Mouse (Mus musculus) C2C12 (cell line): ENCODE measurements around the gene Ddx39. TPM values are rescaled to one million over a fixed set of nuclear protein-coding genes. Genes with fewer than 3 reads are reported as not detected.

Experiments
- H3K27me3 ChIP-seq: one replicate; pipeline ENCODE4 v1.6.1; 2011; ENCODE audit not compliant: control insufficient read depth, insufficient read depth, insufficient read length
- H3K36me3 ChIP-seq: one replicate; pipeline ENCODE4 v1.6.1; 2011; ENCODE audit not compliant: control insufficient read depth, insufficient read depth
- H3K4me3 ChIP-seq: one replicate; pipeline ENCODE4 v1.5.1; 2011; ENCODE audit warnings: mild to moderate bottlenecking, control low read depth; ENCODE audit not compliant: poor library complexity, insufficient read depth, severe bottlenecking
- H3K79me2 ChIP-seq: one replicate; pipeline ENCODE4 v1.6.1; 2011; ENCODE audit not compliant: control insufficient read depth, insufficient read depth
- H3K79me3 ChIP-seq: one replicate; pipeline ENCODE4 v1.6.1; 2011; ENCODE audit warnings: low read depth, control low read depth
- H3ac ChIP-seq: one replicate; pipeline ENCODE3; 2011; ENCODE audit warnings: low read depth; ENCODE audit not compliant: control insufficient read depth, insufficient read length
- CEBPB ChIP-seq: IDR thresholded peaks from one replicate; pipeline ENCODE4 v1.6.1; 2011; ENCODE audit warnings: low read depth, mild to moderate bottlenecking, control low read depth, moderate library complexity
- CTCF ChIP-seq: IDR thresholded peaks from one replicate; pipeline ENCODE4 v1.5.1; 2011; ENCODE audit not compliant: control insufficient read depth, insufficient read depth, insufficient read length
- FOSL1 ChIP-seq: IDR thresholded peaks from one replicate; pipeline ENCODE4 v1.8.0; 2011; ENCODE audit warnings: mild to moderate bottlenecking, low read length; ENCODE audit not compliant: poor library complexity, insufficient read depth, severe bottlenecking
- MAX ChIP-seq: IDR thresholded peaks from one replicate; pipeline ENCODE4 v1.6.1; 2011; ENCODE audit warnings: mild to moderate bottlenecking, control low read depth
- MYOD1 ChIP-seq: IDR thresholded peaks from one replicate; pipeline ENCODE4 v1.6.1; 2011; ENCODE audit warnings: low read depth; ENCODE audit not compliant: control insufficient read depth, insufficient read length
- MYOG ChIP-seq: IDR thresholded peaks from one replicate; pipeline ENCODE4 v1.6.1; 2011; ENCODE audit not compliant: control insufficient read depth, insufficient read length; ENCODE audit errors: extremely low read depth
- USF1 ChIP-seq: IDR thresholded peaks from one replicate; pipeline ENCODE4 v1.6.1; 2011; ENCODE audit warnings: low read depth, mild to moderate bottlenecking, control low read depth, moderate library complexity
- polyA plus RNA-seq: library from polyadenylated mRNA; unstranded; fragments of >200 nt; fragmentation: generic; extraction: Trizol; gene quantifications from one replicate; pipeline ENCODE4 v1.2.1, GENCODE M21; 2012; ENCODE audit warnings: missing spikeins

The Ddx39 gene
- polyA plus RNA-seq, 1 experiment = 271 TPM

DNA sequence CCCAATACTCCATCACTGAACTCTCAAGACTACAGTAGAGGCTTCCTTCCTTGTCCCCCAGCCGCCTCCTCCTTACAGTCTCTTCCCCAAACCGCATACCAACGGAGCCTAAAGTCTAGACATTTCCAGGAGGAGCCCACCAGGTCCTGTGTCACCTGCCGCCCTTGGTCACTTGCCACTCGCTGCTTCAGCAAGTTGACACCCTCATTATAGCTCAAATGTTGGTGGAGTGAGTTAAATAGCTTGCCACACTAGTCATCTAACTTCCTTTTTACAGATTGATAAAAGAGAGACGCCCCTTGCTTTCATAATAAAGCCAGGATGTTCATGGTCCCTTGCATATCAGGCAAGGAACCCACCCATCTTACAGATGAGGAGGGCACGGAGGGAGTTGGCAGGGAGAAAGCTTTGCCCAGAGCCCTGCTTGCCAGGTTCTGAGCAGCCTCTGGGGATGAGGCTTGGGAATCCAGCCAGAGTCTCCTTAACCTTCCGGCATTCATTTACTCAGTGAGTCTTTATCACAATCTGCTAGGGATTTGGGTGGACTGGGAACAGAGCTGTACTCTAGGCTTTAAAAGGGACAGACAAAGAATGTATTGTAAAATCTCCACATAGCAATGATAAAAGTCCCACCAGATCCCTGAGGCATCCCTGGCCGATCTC is 14.4 kb upstream of the Ddx39 start:
- H3K79me3 ChIP-seq = peaks cover 5% of the 10 kb centered on the region
- H3K36me3 ChIP-seq = no peaks in the 10 kb centered on the region
- TF ChIP-seq CEBPB = no peak
- no peak for TF ChIP-seq MYOG
- no peak for TF ChIP-seq MYOD1
- TF ChIP-seq CTCF = no peak
- TF ChIP-seq FOSL1 = no peak
- no peak for TF ChIP-seq MAX
- TF ChIP-seq USF1 = no peak

DNA sequence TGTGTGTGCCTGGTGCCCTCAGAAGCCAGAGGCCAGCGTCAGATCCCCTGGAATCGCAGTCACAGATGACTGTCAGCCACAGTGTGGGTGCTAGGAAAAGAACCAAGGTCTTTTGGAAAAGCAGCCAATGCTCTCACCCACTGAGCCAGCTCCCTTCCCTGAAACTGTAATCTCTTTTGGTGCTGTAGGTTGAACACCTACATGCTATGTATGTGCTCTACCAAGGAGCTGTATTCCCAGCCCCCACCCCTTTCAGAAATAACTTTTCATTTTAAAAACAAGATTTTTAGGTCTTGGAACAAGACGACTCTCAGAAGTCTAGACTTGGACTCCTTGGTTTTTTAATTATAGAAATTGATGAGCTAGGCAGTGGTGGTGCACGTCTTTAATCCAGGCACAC is 11.6 kb upstream of the Ddx39 start:
- H3K79me2 ChIP-seq = peaks cover 4% of the 10 kb centered on the region
- H3K79me3 ChIP-seq = no peaks in the 10 kb centered on the region
- TF ChIP-seq CEBPB (no peak), MAX (no peak), MYOG (no peak)
- H3ac ChIP-seq = no peak overlapping the region
- no peaks in the 10 kb centered on the region for H3K27me3 ChIP-seq
- no peak overlapping the region for H3K4me3 ChIP-seq
- no peaks in the 10 kb centered on the region for H3K36me3 ChIP-seq

More for the DNA sequence above, 14.4 kb upstream of the Ddx39 start:
- Histone ChIP-seq H3K27me3 (no peaks in the 10 kb centered on the region), H3ac (no peak overlapping the region), H3K79me2 (peaks cover 27% of the 10 kb centered on the region), H3K4me3 (no peak overlapping the region)

DNA sequence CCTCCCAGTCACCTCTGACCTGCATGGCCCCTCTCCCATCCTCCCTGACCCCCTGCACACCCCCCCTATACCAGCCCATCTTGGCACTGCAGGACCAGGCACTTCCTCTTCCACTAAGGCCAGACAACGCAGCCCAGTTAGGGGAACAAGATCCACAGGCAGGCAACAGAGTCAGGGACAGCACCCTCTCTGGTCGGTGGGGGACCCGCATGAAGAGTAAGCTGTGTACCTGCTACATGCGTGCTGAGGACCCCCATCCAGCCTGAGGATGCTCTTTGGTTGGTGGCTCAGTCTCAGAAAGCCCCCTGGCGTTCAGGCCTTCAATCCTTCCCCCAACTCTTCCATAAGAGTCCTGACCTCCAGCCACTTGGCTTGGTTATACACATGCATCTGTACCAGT is 8.6 kb upstream of the Ddx39 start:
- no peaks in the 10 kb centered on the region for H3K27me3 ChIP-seq
- no peaks in the 10 kb centered on the region for H3K79me2 ChIP-seq
- H3K4me3 ChIP-seq = no peak overlapping the region
- H3K36me3 ChIP-seq = no peaks in the 10 kb centered on the region
- H3K79me3 ChIP-seq = no peaks in the 10 kb centered on the region
- H3ac ChIP-seq = no peak overlapping the region
- TF ChIP-seq USF1 (no peak), MAX (no peak), FOSL1 (no peak), CEBPB (no peak), MYOD1 (no peak), CTCF (no peak), MYOG (no peak)

DNA sequence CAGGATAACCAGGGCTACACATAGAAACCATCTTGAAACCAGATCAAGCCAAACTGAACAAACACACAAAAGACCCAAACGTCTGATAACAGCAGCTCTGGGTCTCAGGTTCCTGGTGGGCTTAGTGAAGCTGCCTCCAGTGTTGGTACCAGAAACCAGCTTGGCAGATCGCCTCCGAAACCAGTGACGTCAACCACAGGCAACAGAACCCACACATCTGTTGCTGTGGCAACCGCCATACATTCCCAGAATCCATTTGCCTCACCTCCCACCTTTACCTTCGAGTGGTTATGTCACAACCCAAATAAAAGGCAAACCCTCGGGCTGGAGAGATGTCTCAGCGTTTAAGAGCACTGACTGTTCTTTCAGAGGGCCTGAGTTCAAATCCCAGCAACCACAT is 7.4 kb upstream of the Ddx39 start:
- Histone ChIP-seq H3K36me3 (no peaks in the 10 kb centered on the region), H3K79me2 (no peaks in the 10 kb centered on the region), H3K27me3 (no peaks in the 10 kb centered on the region), H3ac (no peak overlapping the region), H3K4me3 (no peak overlapping the region), H3K79me3 (no peaks in the 10 kb centered on the region)
- TF ChIP-seq MYOG (no peak), MAX (no peak), MYOD1 (no peak), CEBPB (no peak), CTCF (no peak), USF1 (no peak), FOSL1 (no peak)

DNA sequence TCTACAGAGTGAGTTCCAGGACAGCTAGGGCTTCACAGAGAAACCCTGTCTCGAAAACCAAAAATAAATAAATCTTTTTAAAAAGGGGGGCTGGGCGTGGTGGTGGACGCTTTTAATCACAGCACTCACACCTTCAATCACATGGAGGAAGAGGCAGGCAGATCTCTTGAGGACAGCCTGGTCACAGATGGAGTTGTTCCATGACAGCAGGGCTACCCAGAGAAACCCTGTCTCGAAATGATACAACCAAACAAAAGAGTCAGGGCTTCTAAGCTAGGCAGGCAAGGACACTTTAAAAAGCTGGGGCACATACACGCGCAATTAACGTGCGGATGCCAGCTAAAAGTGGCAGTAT is 324 bp upstream of the Ddx39 start:
- H3K27me3 ChIP-seq = no peaks in the 10 kb centered on the region
- TF ChIP-seq CEBPB (no peak), FOSL1 (no peak), USF1 (no peak), MYOG (no peak)
- H3K4me3 ChIP-seq = no peak overlapping the region
- peaks cover 42% of the 10 kb centered on the region for H3K79me3 ChIP-seq
- H3K79me2 ChIP-seq = peaks cover 45% of the 10 kb centered on the region
- H3ac ChIP-seq = no peak overlapping the region
- peaks cover 11% of the 10 kb centered on the region for H3K36me3 ChIP-seq

DNA sequence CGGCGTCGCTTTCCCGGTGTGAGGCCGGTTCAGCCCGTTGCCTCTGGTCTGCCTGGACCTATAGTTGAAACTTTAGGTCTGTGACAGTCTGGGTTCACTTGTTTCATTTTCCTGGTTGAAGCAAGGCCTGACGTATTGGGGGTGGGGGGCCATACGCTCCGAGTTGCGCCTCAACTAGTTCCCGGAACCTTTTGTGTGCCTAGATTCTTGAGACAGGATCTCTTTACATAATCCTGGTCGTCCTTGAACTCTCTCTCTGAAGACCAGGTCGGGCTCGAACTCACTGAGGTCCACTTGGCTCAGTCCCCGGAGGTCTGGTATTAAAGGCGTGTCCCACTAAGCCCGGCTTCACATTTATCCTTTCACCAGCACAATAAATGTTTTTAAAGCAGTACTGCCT is 794 bp downstream of the Ddx39 start:
- Histone ChIP-seq H3K79me3 (peaks cover 48% of the 10 kb centered on the region), H3ac (peak overlapping the region; percentile 96)
- TF ChIP-seq CTCF (no peak), MYOG (no peak), USF1 (no peak), CEBPB (no peak), FOSL1 (no peak), MAX (no peak), MYOD1 (no peak)

More for the DNA sequence above, 794 bp downstream of the Ddx39 start:
- peaks cover 56% of the 10 kb centered on the region for H3K79me2 ChIP-seq
- no peaks in the 10 kb centered on the region for H3K27me3 ChIP-seq
- peaks cover 22% of the 10 kb centered on the region for H3K36me3 ChIP-seq
- peak overlapping the region; percentile 94 for H3K4me3 ChIP-seq
